Mouse (Mus musculus) ES-E14 (cell line): ENCODE data around the gene Opa3.

ENCODE experiments used
- MAFK ChIP-seq: IDR thresholded peaks from 2 replicates; pipeline ENCODE4 v1.6.1; 2014; ENCODE audit warnings: mild to moderate bottlenecking, low read depth, low read length, inconsistent platforms; ENCODE audit not compliant: insufficient read depth
- ZC3H11A ChIP-seq: IDR thresholded peaks from 2 replicates; pipeline ENCODE4 v1.6.1; 2012; ENCODE audit warnings: low read depth, mild to moderate bottlenecking, inconsistent platforms, low read length, borderline replicate concordance
- ZNF384 ChIP-seq: IDR thresholded peaks from 2 replicates; pipeline ENCODE4 v1.6.1; 2012; ENCODE audit warnings: low read depth, low read length, inconsistent platforms

DNA sequence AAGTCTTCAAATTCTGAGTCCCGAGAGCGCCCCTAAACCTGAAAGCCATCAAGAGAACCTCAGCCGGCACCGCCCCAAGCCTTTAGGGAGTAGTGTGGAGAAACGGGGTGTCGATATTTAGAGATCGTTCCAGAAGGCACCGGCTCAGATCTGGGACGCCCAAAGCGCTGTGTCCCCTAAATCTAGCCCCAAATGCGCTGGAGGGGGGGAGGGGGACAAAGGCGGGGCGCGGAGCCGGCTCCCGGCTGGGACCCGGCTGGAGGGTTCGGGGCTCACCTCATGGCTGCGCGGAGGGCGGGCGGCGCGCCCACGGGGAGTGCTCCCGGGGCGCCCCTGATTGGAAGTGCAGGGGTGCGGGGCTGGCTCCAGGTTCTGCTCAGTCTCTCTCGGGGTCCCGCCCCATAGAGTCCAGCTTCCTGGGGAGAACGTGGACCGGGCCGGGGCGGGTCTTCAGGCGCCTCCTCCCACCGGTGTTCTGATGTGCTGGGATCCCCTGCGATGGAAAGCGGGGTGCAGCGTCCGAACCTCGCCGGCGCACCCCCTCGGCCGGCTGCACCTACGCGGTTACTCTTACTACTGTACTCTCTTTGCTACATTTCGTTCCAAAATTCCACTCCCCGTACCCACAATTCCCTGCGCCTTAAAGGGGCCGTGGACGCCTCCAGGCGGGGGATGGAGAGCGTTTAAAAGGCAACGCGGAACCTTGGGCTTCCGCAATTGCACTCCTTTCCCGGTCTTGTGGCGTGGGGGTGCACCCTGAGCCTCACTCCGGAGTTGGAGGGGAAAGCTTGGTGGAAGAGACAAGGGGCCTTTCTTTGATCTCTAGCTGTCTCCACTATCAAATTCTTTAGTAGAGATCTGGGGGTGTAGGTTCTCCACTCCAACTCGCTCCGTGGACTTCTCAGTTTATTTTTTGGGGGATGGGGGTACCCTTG, 43.4 kb downstream of the Opa3 start, which contains the start of gene Vasp:
- TF ChIP-seq ZNF384 (no peak), MAFK (no peak), ZC3H11A (no peak)
